Mouse (Mus musculus) gastrocnemius, postnatal 14 days (tissue): Measurements from ENCODE around the gene Them7. TPM values are rescaled to one million over a fixed set of nuclear protein-coding genes. Genes with fewer than 3 reads are reported as not detected.

Experiments used
- DNase-seq: peaks from one replicate; pipeline ENCODE4 v3.0.0; 2021; ENCODE audit warnings: mixed read lengths
- intact Hi-C: fragments of 180-260 bp; cut with DNase I; formaldehyde crosslinking; loops from one replicate; pipeline ENCODE4 v1.15.1; 2025; ENCODE audit warnings: low total_unique reads
- total RNA-seq, 2 experiments: library from RNA; stranded (reverse); gene quantifications; 2 replicates each; pipeline ENCODE4 v1.2.3; 2021

Them7 gene
- total RNA-seq, 2 experiments from 2014 or later, result not detected

GRCm38 (mm10) chr2:105367623-105368022 lies 143.5 kb downstream of the Them7 start:
- no peak for DNase-seq
- intact Hi-C loops, result no loop called here

DNA sequence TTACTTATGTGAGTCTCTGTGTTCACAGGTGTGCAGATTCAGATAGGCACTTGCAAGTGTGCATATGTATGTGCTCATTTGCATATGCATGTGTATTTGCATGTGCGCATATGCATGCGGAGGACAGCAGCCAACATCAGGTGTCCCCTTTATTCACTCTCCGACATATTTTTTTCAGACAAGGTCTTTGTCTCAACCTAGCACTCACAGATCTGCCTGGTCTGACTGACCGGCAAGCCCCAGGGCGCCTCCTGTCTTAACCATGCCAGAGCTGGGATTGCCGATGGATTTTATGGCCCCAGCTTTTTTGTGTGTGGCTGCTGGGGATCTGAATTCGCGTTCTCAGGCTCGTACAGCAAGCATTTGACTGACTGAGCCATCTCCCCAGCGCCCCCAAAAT lies 146.1 kb downstream of the Them7 start:
- DNase-seq, result no peak
- intact Hi-C loops, result no loop called here

GRCm38 (mm10) chr2:105370698-105371097 lies 146.6 kb downstream of the Them7 start:
- intact Hi-C loops, result no loop called here
- DNase-seq, result no peak

- intact Hi-C loops, result no loop called here
- DNase-seq, result no peak
Measured at GRCm38 (mm10) chr2:105372156-105372555, 148.0 kb downstream of the Them7 start.

DNA sequence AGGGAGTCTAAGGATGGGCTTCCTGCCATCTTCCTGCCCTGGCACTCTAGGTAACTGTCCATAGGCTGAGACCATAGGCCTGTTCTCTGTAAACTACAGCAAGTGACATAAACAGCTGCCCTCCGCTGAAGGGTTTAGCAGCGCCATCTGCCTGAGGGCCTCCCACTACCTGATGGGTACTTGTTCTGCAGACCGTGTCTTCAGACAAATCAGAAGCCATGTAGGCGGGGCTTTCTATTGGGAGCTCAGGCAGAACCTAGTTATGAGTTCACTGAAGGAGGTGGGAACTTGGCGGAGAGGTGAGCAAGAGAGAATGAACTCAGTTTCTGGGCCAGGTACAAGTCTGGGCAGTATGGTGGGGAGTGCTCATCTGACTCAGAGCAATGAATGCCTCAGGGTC lies 148.6 kb downstream of the Them7 start:
- intact Hi-C loops, result no loop called here
- DNase-seq, result no peak

DNA sequence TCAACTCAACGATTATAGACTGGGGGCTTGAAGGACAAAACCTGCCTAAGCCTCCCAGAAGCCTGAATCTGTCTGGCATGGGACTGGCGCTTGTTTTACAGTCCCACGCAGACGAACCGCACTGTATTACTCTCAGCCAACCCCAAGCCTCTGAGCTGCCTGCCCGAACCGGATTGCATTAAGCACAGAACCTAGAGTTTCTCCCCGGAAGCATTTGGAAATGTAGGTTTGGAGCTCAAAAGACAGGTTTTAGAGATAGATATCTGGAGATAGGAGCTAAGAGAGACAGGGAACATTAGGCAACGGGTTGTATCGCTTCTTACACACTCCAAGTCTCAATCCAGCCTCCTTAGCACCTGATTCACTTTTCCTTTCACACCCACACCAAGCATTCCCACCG lies 149.5 kb downstream of the Them7 start:
- DNase-seq, result no peak
- intact Hi-C loops, result no loop called here

GRCm38 (mm10) chr2:105375261-105375660 lies 151.1 kb downstream of the Them7 start:
- DNase-seq, result no peak
- intact Hi-C loops, result no loop called here

DNA sequence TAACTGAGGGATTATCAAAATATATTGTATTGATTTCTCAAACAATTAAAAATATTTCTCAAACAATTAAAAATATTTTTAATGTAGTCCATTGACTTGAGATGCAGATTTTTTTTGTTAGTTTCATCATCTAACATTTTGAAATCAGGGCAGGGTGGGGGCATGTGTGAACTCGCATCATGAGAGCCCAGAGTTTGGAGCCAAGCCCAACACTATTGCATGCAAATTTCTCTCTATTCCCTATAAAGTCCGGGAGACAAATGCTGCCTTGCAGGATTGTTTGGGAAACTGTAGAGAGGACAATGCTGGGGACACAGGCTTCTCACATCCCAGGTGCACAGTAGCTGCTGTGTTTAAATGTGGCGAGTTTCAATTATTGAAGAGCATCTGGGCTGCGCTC lies 151.6 kb downstream of the Them7 start:
- DNase-seq, result no peak
- intact Hi-C loops, result no loop called here

DNA sequence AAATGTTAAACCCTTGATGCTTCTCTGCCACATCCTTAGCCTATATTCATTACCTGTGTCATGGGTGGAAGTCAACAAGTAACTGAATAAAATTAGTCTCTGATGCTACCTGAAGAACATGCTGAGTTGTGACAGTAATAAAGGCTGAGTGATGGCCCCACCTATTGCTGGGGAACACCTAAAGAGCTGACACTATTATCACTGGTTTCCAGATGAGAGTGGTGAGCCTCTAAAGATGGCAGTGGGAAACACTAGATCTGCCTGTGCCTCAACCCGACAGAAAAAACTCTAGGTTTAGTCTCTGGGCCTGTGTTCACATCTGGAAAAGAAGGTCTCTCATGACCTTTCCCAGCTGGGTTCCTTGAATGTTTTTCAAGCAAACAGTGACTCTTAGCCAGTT lies 155.6 kb downstream of the Them7 start:
- intact Hi-C loops, result no loop called here
- no peak for DNase-seq

DNA sequence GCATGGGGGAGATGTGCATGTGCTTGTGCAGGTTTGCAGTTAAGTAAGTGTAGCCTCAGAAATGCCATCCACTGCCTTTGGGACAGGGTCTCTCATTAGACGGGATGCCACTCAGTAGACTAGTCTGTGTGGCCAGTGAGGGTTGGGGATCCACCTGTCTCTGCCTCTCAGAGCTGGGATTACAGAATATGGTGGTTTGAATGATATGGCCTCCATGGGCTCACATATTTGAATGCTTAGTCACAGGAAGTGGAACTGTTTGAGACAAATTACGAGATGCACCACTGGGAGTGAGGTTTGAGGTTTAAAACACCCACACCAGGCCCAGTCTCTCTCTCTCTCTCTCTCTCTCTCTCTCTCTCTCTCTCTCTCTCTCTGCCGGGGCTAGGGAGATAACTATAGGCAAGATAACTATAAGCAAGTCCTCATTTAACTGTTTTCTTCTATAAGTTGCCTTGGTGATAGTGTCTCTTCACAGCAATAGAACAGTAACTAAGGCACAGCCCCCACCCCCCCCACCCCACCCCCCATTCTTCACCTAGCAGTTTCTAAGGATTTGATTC lies 156.7 kb downstream of the Them7 start:
- intact Hi-C loops, result no loop called here
- DNase-seq, result no peak

DNA sequence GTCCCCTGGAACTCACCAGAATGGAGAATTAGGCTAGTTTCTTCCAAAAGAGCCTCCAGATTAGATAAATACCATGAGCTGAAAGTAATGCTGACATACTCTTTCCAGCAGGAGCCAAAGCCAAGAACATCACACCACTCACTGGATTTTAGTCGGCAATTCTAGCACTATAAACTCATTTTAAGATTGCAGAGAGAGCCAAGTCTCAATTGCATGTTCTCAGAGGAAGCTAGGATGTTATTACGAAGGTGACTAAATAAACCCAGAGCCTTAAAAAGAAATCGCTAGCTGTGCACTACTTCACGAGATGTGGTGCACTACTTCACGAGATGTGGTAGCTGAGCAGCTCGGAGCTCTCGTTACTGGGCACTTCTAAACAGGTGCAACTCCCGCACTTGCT lies 158.9 kb downstream of the Them7 start:
- DNase-seq, result no peak
- intact Hi-C loops, result no loop called here

- intact Hi-C loops, result no loop called here
- no peak for DNase-seq
Measured at GRCm38 (mm10) chr2:105384998-105385397, 160.9 kb downstream of the Them7 start.

GRCm38 (mm10) chr2:105386418-105386817 lies 162.3 kb downstream of the Them7 start:
- DNase-seq, result no peak
- intact Hi-C loops, result no loop called here

GRCm38 (mm10) chr2:105389007-105389890 lies 165.1 kb downstream of the Them7 start:
- DNase-seq, result no peak
- intact Hi-C loops, result no loop called here

- intact Hi-C loops, result no loop called here
Measured at GRCm38 (mm10) chr2:105390653-105391413, 166.7 kb downstream of the Them7 start.

DNA sequence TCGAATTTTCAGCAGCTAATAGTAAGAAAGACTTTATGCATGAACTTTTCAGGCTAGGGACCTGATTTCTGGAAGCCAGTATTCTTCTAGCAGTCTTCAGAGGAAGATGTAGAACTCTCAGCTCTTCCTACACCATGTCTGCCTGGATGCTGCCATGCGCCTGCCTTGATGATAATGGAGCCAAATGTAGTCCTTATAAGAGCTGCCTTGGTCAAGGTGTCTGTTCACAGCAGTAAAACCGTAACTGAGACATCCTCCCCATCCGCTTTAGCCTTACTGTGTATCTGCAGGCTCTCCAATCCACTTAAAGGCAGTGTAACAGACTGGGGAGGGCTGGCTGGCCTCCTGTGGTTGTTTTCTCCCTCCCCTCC lies 167.3 kb downstream of the Them7 start:
- intact Hi-C loops, result no loop called here
- DNase-seq, result no peak

More at GRCm38 (mm10) chr2:105390653-105391413, 166.7 kb downstream of the Them7 start:
- no peak for DNase-seq

GRCm38 (mm10) chr2:105392514-105392913 lies 168.4 kb downstream of the Them7 start:
- DNase-seq, result no peak
- intact Hi-C loops, result no loop called here

- DNase-seq, result no peak
- intact Hi-C loops, result no loop called here
Measured at GRCm38 (mm10) chr2:105394375-105394774, 170.3 kb downstream of the Them7 start.

- intact Hi-C loops, result no loop called here
- no peak for DNase-seq
Measured at GRCm38 (mm10) chr2:105396066-105396465, 171.9 kb downstream of the Them7 start.

DNA sequence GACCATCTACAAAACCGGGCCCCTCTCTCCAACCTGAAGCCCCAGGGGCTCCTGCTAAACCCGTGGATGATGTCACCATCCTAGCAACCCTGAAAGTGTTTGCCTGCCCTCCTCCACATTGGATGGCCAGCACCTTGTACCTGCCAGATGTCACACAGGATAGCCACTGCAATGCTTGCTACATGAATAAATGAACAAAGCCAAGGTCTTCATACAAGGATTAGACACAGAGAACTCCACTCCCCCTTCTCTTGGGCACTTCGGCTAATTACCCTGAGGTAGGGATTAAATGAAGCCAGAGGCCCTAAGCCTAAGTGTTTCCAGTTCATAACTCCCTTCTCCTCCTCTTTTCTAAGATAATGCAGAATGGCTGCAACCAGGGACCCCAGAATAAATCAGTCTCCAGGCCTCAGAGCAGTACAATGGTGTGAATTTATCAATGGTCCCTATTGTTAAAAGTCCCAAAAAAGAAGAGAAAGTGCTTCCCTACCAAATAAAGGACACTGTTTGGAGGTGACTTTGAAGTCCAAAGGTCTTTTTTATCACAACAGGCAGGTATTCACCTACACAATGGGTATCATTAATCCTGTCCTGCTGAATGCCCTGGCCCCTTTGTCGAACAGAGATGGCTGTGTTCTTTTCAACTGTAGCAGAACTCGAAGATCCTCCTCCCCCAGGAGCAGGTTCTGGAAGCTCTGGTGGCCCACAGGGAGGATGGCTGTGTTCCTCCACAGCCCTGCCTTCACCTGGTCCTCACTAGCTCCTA lies 173.5 kb downstream of the Them7 start:
- DNase-seq, result no peak
- intact Hi-C loops, result no loop called here
